Mouse (Mus musculus) lung, embryonic 15.5 days (tissue): ENCODE results near the gene Rrnad1. TPM values are rescaled to one million over a fixed set of nuclear protein-coding genes. Genes with fewer than 3 reads are reported as not detected.
A peak's percentile ranks its signal among the peaks of the same experiment; 100 is the strongest.
"Not testable (repeated sequence)": the region's sequence is repeated elsewhere in the genome, so short reads cannot be mapped to it uniquely, and the experiment has no call there.

Source experiments
- ATAC-seq: fragments of 200-750 bp; cut with Nextera tagmentation; 2 replicates; pipeline ENCODE4 v1.8.0; 2017; ENCODE audit warnings: moderate number of reproducible peaks, borderline replicate concordance; ENCODE audit not compliant: low FRiP score, low TSS enrichment; ENCODE audit errors: extremely low read depth
- H3K27ac ChIP-seq: fragments of 300-500 bp; sonication (generic); 2 replicates; pipeline ENCODE4 v1.5.1; 2015; ENCODE audit warnings: moderate library complexity, mild to moderate bottlenecking, inconsistent platforms
- H3K27me3 ChIP-seq: fragments of 300-500 bp; sonication (generic); 2 replicates; pipeline ENCODE4 v1.6.1; 2015; ENCODE audit warnings: inconsistent platforms
- H3K36me3 ChIP-seq: fragments of 300-500 bp; sonication (generic); 2 replicates; pipeline ENCODE4 v1.6.1; 2015; ENCODE audit warnings: inconsistent platforms
- H3K4me1 ChIP-seq: fragments of 300-500 bp; sonication (generic); 2 replicates; pipeline ENCODE4 v1.6.1; 2015; ENCODE audit warnings: inconsistent platforms
- H3K4me2 ChIP-seq: fragments of 300-500 bp; sonication (generic); 2 replicates; pipeline ENCODE4 v1.6.1; 2015; ENCODE audit warnings: inconsistent platforms, mild to moderate bottlenecking, moderate library complexity
- H3K4me3 ChIP-seq: fragments of 300-500 bp; sonication (generic); 2 replicates; pipeline ENCODE4 v1.5.1; 2015; ENCODE audit warnings: mild to moderate bottlenecking, inconsistent platforms
- H3K9ac ChIP-seq: fragments of 300-500 bp; sonication (generic); 2 replicates; pipeline ENCODE4 v1.6.1; 2015; ENCODE audit warnings: inconsistent platforms
- H3K9me3 ChIP-seq: fragments of 300-500 bp; sonication (generic); 2 replicates; pipeline ENCODE4 v1.6.1; 2016; ENCODE audit warnings: inconsistent platforms
- WGBS: fragments of 180-500 bp; shearing (Covaris S2); methylation state at CpG from one replicate; pipeline ENCODE4 v1.1.7; 2015; 5-methylcytosine and 5-hydroxymethylcytosine counted together
- polyA plus RNA-seq: library from polyadenylated mRNA; unstranded; fragments of >200 nt; fragmentation: Nextera tagmentation; extraction: Ambion mirVana; gene quantifications from 2 replicates; pipeline ENCODE4 v1.2.1, GENCODE M21; 2015

Gene Rrnad1
- polyA plus RNA-seq, 1 experiment from 2014 or later, result 18.5 TPM

GRCm38 (mm10) chr3:87909874-87910273 is 20.6 kb downstream of the Rrnad1 start:
- Histone ChIP-seq H3K4me3 (peak overlapping the region; percentile 40), H3K36me3 (peaks cover 22% of the 10 kb centered on the region), H3K9ac (peak overlapping the region; percentile 36), H3K9me3 (no peaks in the 10 kb centered on the region), H3K4me2 (peak overlapping the region; percentile 74), H3K4me1 (peaks cover 41% of the 10 kb centered on the region), H3K27me3 (no peaks in the 10 kb centered on the region), H3K27ac (peak overlapping the region; percentile 96)
- ATAC-seq, result no peak
- 11% methylated on average over 4 of the region's 4 CpGs for WGBS

GRCm38 (mm10) chr3:87909381-87909780 is 21.1 kb downstream of the Rrnad1 start:
- peak overlapping the region; percentile 40; the same call in 1 of the 2 replicates for H3K4me3 ChIP-seq
- H3K27me3 ChIP-seq, result no peaks in the 10 kb centered on the region
- peaks cover 17% of the 10 kb centered on the region for H3K36me3 ChIP-seq
- 85% methylated on average over 2 of the region's 2 CpGs for WGBS
- no peak for ATAC-seq
- no peak overlapping the region; the same call in 1 of the 2 replicates for H3K9ac ChIP-seq
- H3K4me1 ChIP-seq, result peaks cover 41% of the 10 kb centered on the region
- peak overlapping the region; percentile 96 for H3K27ac ChIP-seq
- H3K9me3 ChIP-seq, result no peaks in the 10 kb centered on the region
- peak overlapping the region; percentile 74 for H3K4me2 ChIP-seq

GRCm38 (mm10) chr3:87907906-87908305 is 22.6 kb downstream of the Rrnad1 start:
- Histone ChIP-seq H3K9me3 (no peaks in the 10 kb centered on the region), H3K27me3 (no peaks in the 10 kb centered on the region), H3K9ac (peak overlapping the region; percentile 97), H3K36me3 (peaks cover 2% of the 10 kb centered on the region), H3K4me2 (peak overlapping the region; percentile 74), H3K4me3 (peak overlapping the region; percentile 91), H3K27ac (peak overlapping the region; percentile 96), H3K4me1 (peaks cover 41% of the 10 kb centered on the region)
- ATAC-seq, result no peak
- WGBS, result 0% methylated on average over 1 of the region's 1 CpGs

- under 1% methylated on average over 27 of the region's 27 CpGs for WGBS
Observed at GRCm38 (mm10) chr3:87906981-87907857, 23.3 kb downstream of the Rrnad1 start.

GRCm38 (mm10) chr3:87906601-87906980 is 23.9 kb downstream of the Rrnad1 start:
- under 1% methylated on average over 40 of the region's 47 CpGs for WGBS
- peak; percentile 5; the same call in 1 of the 2 replicates for ATAC-seq
- H3K4me3 ChIP-seq, result peak overlapping the region; percentile 91
- no peaks in the 10 kb centered on the region for H3K27me3 ChIP-seq
- H3K9me3 ChIP-seq, result no peaks in the 10 kb centered on the region
- H3K4me2 ChIP-seq, result peak overlapping the region; percentile 74
- peak overlapping the region; percentile 97 for H3K9ac ChIP-seq
- H3K36me3 ChIP-seq, result no peaks in the 10 kb centered on the region
- peaks cover 37% of the 10 kb centered on the region for H3K4me1 ChIP-seq
- H3K27ac ChIP-seq, result peak overlapping the region; percentile 96

More at GRCm38 (mm10) chr3:87906981-87907857, 23.3 kb downstream of the Rrnad1 start:
- H3K36me3 ChIP-seq, result no peaks in the 10 kb centered on the region
- H3K9ac ChIP-seq, result peak overlapping the region; percentile 97
- H3K4me2 ChIP-seq, result peak overlapping the region; percentile 74
- H3K27ac ChIP-seq, result peak overlapping the region; percentile 96
- no peaks in the 10 kb centered on the region for H3K27me3 ChIP-seq
- peaks cover 41% of the 10 kb centered on the region for H3K4me1 ChIP-seq
- no peaks in the 10 kb centered on the region for H3K9me3 ChIP-seq
- no peak; the same call in 1 of the 2 replicates for ATAC-seq
- H3K4me3 ChIP-seq, result peak overlapping the region; percentile 91

- Histone ChIP-seq H3K27me3 (no peaks in the 10 kb centered on the region), H3K9me3 (no peaks in the 10 kb centered on the region), H3K4me1 (peaks cover 33% of the 10 kb centered on the region), H3K36me3 (no peaks in the 10 kb centered on the region), H3K4me3 (peak within 1 kb of the TSS; percentile 91), H3K9ac (peak within 1 kb of the TSS; percentile 97), H3K4me2 (peak within 1 kb of the TSS; percentile 74), H3K27ac (peak within 1 kb of the TSS; percentile 96)
- peak; percentile 94 for ATAC-seq
- under 1% methylated on average over 55 of the region's 57 CpGs for WGBS
Observed at GRCm38 (mm10) chr3:87905880-87906485, 24.5 kb downstream of the Rrnad1 start, which contains the start of gene Hdgf. Gene Hdgf, plus strand, starts transcription at chr3:87906321.

- Histone ChIP-seq H3K9ac (no peak overlapping the region), H3K9me3 (no peaks in the 10 kb centered on the region), H3K4me3 (no peak overlapping the region), H3K4me2 (no peak overlapping the region), H3K4me1 (peaks cover 12% of the 10 kb centered on the region), H3K36me3 (no peaks in the 10 kb centered on the region), H3K27me3 (no peaks in the 10 kb centered on the region), H3K27ac (no peak overlapping the region)
- ATAC-seq, result no peak
- 55% methylated on average over 5 of the region's 5 CpGs for WGBS
Observed at GRCm38 (mm10) chr3:87903821-87904220, 26.7 kb downstream of the Rrnad1 start.

- H3K4me1 ChIP-seq, ATAC-seq, H3K27ac ChIP-seq, H3K4me3 ChIP-seq, H3K9ac ChIP-seq, H3K4me2 ChIP-seq, H3K9me3 ChIP-seq, H3K36me3 ChIP-seq, H3K27me3 ChIP-seq: not testable (repeated sequence)
- 71% methylated on average over 6 of the region's 6 CpGs for WGBS
Observed at GRCm38 (mm10) chr3:87901959-87902358, 28.6 kb downstream of the Rrnad1 start.

- no peak for ATAC-seq
- Histone ChIP-seq H3K4me1 (no peaks in the 10 kb centered on the region), H3K9ac (no peak overlapping the region), H3K9me3 (no peaks in the 10 kb centered on the region), H3K4me3 (no peak overlapping the region), H3K36me3 (no peaks in the 10 kb centered on the region), H3K4me2 (no peak overlapping the region), H3K27me3 (no peaks in the 10 kb centered on the region), H3K27ac (no peak overlapping the region)
- WGBS, result 24% methylated on average over 1 of the region's 1 CpGs
Observed at GRCm38 (mm10) chr3:87901036-87901624, 29.4 kb downstream of the Rrnad1 start.

GRCm38 (mm10) chr3:87899776-87900175 is 30.7 kb downstream of the Rrnad1 start:
- Histone ChIP-seq H3K9me3 (no peaks in the 10 kb centered on the region), H3K27ac (no peak overlapping the region), H3K27me3 (no peaks in the 10 kb centered on the region), H3K4me1 (no peaks in the 10 kb centered on the region), H3K36me3 (no peaks in the 10 kb centered on the region), H3K4me2 (no peak overlapping the region), H3K9ac (no peak overlapping the region), H3K4me3 (no peak overlapping the region)
- no peak for ATAC-seq
- 63% methylated on average over 3 of the region's 3 CpGs for WGBS

GRCm38 (mm10) chr3:87899266-87899665 is 31.3 kb downstream of the Rrnad1 start:
- Histone ChIP-seq H3K4me1 (no peaks in the 10 kb centered on the region), H3K9me3 (no peaks in the 10 kb centered on the region), H3K27me3 (no peaks in the 10 kb centered on the region), H3K27ac (no peak overlapping the region), H3K4me3 (no peak overlapping the region), H3K9ac (no peak overlapping the region), H3K4me2 (no peak overlapping the region), H3K36me3 (no peaks in the 10 kb centered on the region)
- ATAC-seq, result no peak
- 47% methylated on average over 3 of the region's 3 CpGs for WGBS
